Mouse (Mus musculus) CD4-positive helper T cell, adult 2 months (primary cell): ENCODE measurements around the gene Tbc1d19.

Experiments used
- DNase-seq: peaks from one replicate; pipeline ENCODE4 v3.0.0-alpha.2; 2012; ENCODE audit warnings: low read depth, missing footprints, low spot score

Gene Tbc1d19

DNA sequence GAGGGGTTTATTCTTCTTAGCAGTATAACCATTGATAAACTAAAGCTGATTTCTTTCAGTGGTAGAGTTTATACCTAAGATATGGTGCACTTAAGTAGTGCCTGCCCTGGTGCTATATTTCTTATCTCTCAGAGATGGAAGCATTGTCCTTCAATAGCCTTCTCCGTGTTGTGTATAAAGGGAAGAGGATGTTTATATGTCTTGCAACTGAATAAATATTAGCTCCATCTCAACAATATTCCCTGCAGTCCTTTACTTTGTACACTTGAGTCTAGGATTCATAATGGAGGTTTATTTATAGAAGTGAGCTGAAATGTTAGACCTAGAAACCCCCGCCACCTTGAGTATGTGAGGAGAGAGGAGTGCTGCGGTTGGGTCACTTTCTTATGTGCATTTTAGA, 93.4 kb downstream of the Tbc1d19 start:
- no peak for DNase-seq

DNA sequence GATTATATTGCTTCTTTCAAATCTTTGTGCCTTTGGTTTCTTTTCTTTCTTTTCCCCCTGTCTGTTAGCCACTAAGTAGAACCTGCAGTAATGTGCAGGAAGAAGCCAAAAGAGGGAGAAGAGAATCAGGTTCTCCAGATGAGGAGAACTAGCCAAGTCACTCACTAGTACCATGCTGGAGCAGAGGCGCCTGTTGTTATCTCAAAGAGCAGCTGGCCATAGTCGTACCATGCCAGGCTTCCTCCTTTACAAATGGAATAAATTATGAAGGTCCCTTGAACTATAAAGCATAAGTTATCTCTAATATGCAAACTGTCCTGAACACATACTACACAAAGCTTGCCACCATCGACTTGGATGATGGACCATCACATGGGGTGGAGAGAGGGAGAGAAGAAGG, 99.8 kb downstream of the Tbc1d19 start:
- DNase-seq = no peak

DNA sequence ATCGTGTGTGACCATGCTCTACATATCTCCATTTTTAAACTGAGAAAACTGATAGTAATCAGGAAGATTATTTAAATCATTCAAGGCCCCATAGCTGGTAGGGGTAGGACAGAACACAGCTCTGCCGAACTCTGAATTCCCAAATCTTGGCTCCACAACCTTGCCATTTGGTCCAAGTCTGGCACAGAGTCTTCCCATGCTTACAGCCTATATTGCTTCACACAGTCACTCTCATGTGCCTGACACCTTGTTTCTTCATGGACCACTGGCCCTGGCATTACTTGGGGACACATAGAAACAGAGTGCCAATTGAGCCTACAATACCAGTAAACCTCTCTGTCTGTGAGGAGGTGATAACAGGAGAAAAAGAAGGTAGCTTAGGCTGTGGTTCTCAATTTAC, 111.0 kb downstream of the Tbc1d19 start:
- DNase-seq = no peak

DNA sequence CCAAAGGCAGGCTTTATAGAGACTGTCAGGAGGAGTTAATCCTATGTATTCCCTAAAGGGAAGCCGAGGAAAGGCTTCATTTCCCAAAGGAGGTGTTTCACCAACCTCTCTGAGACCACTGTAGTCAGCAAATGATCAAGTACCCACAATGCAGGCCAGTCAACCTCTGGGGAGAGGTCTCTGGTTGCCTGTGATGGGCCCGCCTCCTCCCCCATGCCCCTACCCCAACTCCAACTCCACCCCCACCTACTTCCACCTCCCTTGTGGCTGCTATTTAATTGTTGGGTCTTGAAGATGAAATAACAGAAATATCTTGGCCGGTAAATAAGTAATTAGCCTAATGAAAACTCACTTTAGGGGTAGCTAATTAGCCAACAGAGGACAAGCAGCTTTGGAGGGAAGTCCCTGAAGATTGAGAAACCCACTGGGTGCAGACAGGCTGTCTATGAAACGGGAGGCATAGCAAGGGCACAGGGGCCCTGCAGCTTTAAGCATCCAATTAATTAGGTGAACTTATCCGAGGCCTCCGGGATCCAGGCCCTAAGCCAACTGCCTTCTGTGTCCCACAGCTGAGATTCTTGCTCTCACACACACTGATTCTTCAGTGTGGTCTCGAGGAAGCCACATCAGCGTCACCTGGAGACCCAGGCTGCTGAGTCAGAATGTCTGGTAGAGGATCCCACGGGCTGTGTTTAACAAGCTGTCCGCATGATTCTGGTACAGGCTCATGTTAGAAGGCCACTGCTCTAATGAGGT, 112.9 kb downstream of the Tbc1d19 start:
- DNase-seq = no peak

DNA sequence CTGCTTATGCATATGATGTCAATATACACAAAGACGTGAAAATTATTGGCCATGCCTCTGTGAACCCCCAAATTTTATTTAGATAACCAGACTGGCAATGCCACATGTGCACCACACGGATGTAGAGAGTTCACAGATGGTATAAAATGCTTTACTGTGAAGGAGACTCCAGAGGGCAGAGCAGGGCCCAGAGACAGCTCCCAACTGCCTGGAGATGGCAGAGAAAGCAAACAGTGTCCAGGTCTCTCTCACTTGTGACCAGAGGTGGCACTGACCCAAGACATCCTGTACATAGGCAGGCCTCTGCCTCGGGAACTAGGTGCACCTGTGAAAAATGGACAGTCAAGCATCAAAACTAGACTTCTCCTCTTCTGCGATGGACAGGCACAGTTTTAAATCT, 114.6 kb downstream of the Tbc1d19 start:
- no peak for DNase-seq

DNA sequence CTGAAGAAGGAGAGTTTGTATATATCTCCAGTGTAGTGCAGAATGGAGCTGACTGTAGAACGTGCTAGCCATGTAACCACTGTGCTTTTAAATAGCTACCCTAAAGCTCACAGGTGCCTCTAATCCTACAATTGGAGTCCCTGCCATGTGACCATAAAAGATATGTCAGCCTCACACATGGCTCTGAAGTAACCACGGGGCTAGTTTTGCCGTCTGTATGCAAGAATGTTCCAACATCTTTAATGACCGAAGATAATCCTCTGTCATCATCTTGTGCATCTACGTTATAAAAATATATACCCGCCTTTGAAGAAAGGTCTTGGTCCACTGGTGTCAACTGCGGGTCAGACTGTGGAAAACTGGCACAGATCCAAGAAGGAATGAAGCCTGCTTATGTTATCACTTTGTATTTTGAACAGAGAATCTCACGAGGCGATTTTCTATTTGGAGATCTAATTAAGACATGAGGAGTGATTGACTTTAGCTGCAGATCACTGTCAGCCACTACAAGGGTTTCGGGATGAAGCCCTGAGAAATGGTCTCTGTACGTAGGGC, 117.0 kb downstream of the Tbc1d19 start:
- DNase-seq = no peak

DNA sequence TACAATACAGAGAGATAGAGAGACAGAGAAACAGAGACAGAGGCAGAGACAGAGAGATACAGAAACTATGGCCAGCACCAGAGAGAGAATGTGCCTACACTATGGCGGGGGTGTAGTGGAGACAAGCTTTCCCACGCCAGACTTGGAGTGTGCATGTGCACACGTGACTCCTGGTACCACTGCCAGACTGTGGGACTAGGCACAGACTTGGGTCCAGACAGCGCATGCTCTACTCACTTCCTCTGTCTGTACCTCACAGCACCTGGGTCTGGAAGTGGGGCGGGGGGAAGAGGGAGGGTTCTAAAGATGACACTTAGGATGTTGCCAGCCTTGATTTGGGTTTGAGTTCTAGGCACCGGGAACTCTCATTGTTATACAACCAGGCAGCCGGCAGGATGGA, 118.5 kb downstream of the Tbc1d19 start:
- DNase-seq = no peak

DNA sequence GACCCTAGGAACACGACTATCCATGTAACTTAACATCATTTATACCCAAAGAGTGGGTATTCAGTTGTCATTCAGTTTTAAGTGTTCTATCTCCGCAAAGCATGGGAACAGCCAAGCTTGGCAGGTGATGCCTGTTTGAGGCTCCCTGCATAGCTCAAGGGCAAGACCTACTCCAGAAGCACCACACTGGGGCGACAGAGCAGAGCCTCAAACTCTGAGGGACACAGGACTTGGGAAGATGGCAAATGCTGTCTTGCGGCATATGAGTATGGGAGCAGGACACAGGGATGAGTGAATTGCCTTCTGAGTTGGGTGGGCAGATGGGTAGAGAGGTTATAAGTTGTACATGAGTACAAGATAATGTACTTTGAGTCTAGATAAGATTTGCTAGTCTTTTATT, 119.1 kb downstream of the Tbc1d19 start:
- DNase-seq = no peak

DNA sequence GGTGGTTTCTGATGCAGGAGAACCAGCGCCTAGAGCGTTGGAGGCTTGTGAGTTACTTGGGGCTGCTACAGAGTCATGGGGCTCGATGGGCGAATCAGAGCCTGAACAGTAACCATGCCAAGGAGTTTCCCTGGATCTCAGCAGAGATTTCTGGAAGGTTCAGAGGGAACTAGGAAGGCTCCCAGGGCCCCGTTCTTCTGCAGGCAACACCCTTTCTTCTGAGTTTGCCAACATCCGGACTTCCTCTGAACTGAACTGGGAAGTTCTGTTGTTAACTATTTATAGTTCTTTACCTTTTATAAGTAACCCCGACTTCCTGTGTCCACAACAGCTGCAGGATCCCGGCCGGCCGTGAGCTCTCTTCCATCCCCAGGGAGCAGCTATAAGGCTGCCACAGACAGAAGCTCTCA, 119.8 kb downstream of the Tbc1d19 start:
- DNase-seq = no peak

DNA sequence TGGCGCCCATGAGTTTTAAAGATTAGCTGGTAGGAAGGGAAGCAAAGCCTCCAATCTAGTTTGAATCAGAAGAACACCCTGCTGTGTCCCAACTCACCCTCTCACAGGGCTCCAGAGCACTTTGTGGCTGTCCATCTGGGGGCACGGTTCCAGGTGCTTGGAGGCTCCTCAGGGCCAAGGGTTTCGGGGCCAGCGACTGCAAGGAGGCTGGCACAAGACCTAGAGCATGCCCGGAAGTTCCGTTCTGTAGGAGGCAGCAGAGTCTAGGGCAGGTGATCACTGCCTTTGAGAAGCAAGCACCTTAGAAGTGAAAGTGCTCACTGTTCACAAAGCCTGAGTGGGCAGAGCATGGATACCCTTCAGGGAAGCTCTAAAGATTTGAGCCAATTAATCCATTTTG, 120.4 kb downstream of the Tbc1d19 start:
- no peak for DNase-seq

DNA sequence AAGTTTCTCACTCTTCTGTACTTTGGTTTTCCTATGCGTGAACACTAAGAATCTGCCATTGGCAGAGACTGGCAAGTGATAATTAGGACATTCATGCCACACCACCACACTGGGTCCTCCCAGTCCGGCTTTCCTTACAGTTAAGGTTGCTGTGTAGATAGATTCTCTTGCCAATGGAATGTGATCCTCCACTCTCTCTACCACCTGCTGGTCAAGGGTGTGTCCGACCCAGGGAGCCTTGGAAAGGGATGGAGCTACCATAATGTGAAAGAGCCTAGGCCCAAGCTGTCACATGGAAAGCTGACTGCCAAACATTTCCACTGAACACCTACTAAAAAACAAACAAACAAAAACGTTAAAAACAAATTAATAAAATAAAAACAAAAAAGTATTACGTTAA, 121.6 kb downstream of the Tbc1d19 start:
- no peak for DNase-seq

DNA sequence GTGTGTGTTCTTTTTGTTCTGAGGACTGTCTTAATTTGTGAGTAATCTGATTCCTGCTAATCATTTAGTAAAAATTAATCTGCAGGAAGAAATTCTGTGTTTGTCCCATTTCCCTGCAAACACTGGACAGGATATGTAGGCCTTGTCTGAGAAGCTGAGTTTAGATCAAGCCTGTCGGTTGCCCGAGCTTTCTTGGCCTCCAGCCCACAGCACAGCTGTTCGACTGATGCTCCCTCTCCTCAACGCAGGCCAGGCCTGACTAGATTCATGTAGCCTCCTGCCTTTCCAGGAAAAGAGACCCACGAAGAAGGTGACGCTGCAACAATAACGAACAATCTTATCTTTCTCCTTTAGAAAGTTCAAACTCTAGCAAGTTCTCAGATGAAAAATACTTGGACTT, 124.2 kb downstream of the Tbc1d19 start:
- DNase-seq = no peak

DNA sequence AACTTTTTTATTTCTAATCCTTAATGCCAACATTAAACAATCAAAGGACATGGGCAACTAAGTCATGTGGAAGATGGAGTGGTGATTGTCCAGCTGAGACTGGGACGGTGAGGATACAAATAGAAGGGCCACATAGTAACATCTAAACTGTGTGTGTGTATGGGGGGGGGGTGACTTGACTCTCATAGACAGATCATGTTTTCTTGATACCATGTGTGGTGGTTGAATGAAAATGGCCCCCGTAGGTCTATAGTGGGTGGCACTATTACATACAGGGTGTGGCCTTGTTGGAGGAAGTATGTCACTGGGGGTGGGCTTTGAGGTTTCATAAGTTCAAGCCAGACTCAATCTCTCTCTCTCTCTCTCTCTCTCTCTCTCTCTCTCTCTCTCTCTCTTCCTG, 124.6 kb downstream of the Tbc1d19 start:
- DNase-seq = no peak

DNA sequence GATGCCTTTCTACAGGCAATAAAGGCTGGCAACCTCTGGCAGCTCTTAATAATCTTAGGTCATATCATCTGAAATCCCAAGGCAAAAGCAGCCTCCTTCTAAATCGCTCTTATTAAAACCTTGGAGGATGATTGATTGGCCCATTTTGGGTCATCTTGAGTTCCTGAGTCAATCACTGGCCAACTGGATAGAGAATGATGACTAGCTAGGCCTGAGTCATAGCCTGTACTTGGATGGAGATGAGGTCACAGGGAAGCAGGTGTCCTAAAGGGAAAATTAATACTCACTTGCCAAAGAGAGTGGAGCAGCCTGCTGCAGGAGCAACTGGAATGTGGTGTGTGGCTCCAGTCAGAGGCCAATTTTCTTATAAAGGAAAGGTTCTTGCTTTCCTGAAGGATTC, 125.4 kb downstream of the Tbc1d19 start:
- no peak for DNase-seq

DNA sequence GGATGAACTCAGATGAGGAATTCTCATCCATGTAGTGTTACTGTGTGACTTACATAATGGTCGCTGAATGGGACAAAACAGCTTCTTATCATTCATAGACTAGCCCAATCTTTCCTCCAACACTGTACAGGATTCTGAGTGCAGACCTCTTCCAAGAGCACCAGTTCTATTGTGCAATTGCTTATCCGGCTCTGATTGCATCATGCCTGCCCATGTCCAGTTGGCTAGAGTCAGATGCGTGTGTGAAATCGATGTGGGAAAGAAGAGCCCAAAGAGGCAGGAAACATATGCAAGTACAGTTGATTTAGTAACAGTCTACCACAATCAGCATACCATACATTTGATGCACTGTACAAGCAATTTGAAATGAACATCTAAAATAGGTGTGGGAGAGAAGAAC, 127.8 kb downstream of the Tbc1d19 start:
- DNase-seq = no peak

DNA sequence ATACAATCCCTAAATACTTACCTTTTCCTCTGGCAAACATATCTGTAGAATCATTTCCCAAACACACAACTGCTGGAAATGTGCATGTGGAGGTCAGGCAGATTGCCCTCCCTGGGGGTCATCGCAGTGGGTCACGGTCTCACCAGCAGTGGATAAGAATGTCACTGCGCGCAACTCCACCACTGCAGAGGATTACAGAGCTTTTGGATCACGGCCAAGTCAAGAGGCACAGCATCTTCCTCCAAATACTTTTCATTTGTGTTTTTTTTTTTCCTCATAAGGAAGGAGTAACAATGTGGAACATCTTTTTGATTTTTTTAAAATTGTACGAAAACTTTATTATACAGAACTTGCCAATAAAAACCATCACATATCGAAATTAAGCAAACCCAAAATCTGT, 129.6 kb downstream of the Tbc1d19 start:
- no peak for DNase-seq

DNA sequence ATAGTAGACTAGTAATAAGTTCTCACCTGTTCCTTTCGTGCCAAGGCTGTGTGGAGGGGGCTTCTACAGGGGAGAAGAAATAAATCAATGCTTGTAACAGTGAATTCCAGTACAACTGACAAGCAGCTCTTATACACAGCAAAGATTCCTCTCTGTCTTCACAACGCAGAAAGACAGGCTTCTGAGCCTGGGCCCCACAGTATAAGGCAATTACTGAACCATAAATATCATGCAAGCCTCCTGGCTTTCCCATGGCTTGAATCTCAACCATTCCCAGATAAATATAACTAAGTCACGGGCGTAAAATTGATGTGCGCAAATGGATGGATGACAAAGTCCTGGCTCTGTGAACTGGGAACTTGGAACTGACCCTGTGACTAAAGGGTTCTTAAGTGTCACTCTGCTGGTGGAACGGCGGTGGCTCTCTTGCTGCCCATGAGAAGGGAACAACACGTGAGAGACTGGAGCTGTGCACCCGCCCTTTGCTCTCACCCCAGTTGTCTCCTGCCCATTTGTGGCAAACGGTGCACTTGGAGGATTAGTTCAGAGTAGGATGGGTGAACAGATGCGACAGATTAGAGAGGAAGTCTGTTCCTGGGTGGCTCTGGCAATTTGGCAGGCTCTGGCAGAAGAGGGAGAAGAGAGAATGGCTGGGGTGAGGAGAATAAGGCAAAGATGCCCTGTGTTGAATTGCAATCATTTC, 132.1 kb downstream of the Tbc1d19 start:
- DNase-seq = no peak

DNA sequence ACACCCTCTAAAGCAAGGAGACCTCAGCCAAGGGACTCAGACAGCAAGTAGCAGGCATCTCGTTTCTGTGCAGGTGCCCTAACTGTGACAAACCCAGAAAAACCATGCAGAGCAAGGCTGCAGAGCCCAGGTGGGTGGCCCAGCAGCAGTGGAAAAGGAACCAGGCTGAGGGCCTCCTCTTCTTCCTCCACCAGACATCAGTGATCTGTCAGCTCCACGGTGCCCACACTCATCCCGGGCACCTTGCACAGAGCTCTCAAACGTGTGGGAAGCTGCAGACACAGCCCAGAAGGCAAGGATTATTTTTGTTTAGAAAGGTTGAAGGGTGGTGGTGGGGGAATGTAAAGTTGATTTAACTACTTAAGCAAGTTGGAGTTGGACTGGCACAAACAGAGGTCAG, 132.9 kb downstream of the Tbc1d19 start:
- DNase-seq = no peak

DNA sequence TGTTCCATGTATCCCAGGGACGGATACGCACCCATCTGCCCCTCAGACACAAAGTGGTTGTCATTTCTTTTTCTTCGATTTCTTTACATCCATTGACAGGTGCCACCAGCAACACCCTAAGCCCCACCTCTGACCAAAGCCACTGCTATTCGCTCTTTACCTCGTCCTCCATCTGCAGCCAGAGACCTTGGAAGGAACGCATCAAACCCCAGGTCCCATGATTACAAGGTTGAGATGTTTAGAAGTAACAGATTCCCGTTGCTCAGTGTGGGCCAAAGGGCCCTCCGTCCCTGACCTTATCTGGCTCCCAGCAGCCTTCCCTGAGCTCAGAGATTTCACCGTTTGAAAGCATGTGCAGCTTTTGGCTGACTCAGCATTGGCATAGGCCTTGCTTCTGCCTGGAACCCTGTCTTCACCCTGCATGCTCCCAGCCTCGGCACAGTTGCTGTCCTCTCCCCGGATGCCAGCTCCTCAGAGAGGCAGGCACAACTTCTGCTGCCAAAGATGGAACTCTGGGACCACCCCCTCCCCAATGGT, 134.0 kb downstream of the Tbc1d19 start:
- DNase-seq = no peak

DNA sequence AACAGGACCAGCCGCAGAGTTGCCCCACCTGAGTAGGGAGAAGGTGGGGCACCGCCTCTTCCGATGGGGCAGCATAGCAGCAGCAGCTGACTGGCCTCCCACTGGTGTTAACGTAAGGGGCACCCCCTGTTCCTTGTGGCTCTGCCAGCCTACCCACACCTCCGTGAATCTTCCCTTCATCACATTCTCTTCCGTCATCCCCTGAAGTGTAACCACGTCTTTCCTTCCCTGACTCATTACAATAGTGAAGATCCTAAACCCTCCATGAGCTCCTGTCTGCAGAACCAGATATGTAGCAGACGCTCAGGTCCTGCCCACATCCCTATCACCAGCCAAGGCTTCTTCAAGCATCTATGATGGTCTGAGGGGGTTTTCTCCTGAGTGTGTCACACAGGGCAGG, 137.3 kb downstream of the Tbc1d19 start:
- DNase-seq = no peak

DNA sequence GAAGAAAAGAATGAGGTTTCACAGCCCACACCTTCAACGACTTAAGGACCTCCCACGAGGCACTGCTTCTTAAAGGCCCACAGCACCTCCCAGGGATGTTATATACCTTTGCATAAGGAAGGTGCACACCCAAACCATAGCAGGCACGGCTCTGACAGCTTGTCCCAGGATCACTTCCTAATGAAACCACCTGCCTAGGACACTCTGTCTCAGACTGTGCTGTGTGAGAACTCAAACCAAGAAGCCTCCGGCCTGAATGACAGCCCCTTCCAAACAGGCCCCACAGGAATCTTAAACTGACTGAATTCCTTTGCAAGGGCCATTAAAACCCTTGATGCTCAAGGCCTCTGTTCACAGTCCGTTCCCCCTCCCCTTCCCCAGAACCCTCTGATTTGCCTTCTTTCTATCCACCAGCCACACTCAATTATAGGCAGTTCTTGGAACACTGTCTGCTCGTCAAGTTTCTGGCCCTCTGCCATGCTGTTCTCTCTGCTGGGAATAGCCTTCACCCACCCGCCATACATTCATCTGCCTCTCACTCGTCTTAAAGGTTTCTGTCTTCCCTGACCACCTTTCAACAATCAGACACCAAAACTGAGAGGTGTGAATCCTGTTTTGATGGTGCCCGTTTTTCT, 138.3 kb downstream of the Tbc1d19 start:
- DNase-seq = no peak

DNA sequence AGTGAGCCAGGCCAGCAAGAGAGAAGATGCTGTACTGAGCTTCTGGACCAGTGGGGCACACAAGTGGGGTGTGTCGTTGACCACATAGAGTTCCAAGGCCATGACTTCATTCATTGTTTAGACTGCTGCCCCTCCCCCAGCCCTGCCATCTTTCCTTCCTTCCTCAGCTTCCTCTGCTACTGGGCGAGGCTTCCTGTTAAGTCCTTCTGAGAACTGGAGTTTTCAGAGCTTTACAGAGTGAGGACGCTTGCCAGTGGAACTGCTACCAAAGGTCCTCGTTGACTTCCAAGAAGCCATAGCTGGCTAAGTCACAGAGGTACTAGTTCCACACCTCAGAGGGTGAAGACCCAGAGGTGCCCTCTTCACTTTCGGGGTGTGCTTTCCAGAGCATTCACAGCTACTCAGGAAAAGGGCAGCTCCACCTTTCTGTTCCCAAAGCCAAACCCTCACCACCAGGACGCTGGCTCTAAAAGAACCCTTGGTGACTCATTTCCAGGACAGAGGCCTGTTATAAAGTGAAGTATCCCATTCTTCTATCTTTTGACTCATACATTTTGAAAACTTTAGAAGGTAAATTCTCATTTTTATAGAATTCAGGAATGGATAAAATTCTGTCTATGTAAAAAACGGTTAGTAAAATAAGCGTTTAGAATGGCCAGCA, 139.3 kb downstream of the Tbc1d19 start:
- no peak for DNase-seq
